Mouse (Mus musculus): ENCODE results near the gene Atp6v0c. TPM values are rescaled to one million over a fixed set of nuclear protein-coding genes. Genes with fewer than 3 reads are reported as not detected.

Gene Atp6v0c
- polyA plus RNA-seq, 1 experiment = 695 TPM

GRCm38 (mm10) chr17:24162584-24163175 lies 6.8 kb downstream of the Atp6v0c start:
- peaks cover 67% of the 10 kb centered on the region for H3K4me1 ChIP-seq
- H3K27me3 ChIP-seq (replicated peaks) = no peaks in the 10 kb centered on the region
- TF ChIP-seq GATA1 (IDR thresholded peaks at IDR 0.05; ENCODE audit: borderline replicate concordance, low read length) (no peak), FLI1 (IDR thresholded peaks at IDR 0.05; ENCODE audit: low read length) (no peak)
- H3K36me3 ChIP-seq (replicated peaks; ENCODE audit: low read length) = peaks cover 65% of the 10 kb centered on the region
- peak overlapping the region; percentile 92 for H3K4me3 ChIP-seq (replicated peaks)
- H3K9me3 ChIP-seq = no peaks in the 10 kb centered on the region

GRCm38 (mm10) chr17:24161466-24161865 lies 8.0 kb downstream of the Atp6v0c start:
- no peak for TF ChIP-seq FLI1 (IDR thresholded peaks at IDR 0.05; ENCODE audit: low read length)
- TF ChIP-seq GATA1 (IDR thresholded peaks at IDR 0.05; ENCODE audit: borderline replicate concordance, low read length) = no peak
- H3K36me3 ChIP-seq (replicated peaks; ENCODE audit: low read length) = peaks cover 65% of the 10 kb centered on the region
- peaks cover 60% of the 10 kb centered on the region for H3K4me1 ChIP-seq
- peak overlapping the region; percentile 74 for H3K4me3 ChIP-seq (replicated peaks)
- H3K9me3 ChIP-seq = no peaks in the 10 kb centered on the region
- H3K27me3 ChIP-seq (replicated peaks) = no peaks in the 10 kb centered on the region

GRCm38 (mm10) chr17:24157526-24157925 lies 12.0 kb downstream of the Atp6v0c start:
- Histone ChIP-seq H3K27me3 (replicated peaks) (no peaks in the 10 kb centered on the region), H3K4me3 (replicated peaks) (no peak overlapping the region), H3K4me1 (peaks cover 40% of the 10 kb centered on the region), H3K36me3 (replicated peaks; ENCODE audit: low read length) (peaks cover 72% of the 10 kb centered on the region), H3K9me3 (no peaks in the 10 kb centered on the region)
- TF ChIP-seq FLI1 (IDR thresholded peaks at IDR 0.05; ENCODE audit: low read length) (no peak), GATA1 (IDR thresholded peaks at IDR 0.05; ENCODE audit: borderline replicate concordance, low read length) (no peak)

- peaks cover 40% of the 10 kb centered on the region for H3K4me1 ChIP-seq
- peaks cover 72% of the 10 kb centered on the region for H3K36me3 ChIP-seq (replicated peaks; ENCODE audit: low read length)
- H3K27me3 ChIP-seq (replicated peaks) = no peaks in the 10 kb centered on the region
- H3K4me3 ChIP-seq (replicated peaks) = no peak overlapping the region
- TF ChIP-seq GATA1 (IDR thresholded peaks at IDR 0.05; ENCODE audit: borderline replicate concordance, low read length) (no peak), FLI1 (IDR thresholded peaks at IDR 0.05; ENCODE audit: low read length) (no peak)
- no peaks in the 10 kb centered on the region for H3K9me3 ChIP-seq
These were observed 12.4 kb downstream of the Atp6v0c start for GRCm38 (mm10) chr17:24157121-24157520.

- TF ChIP-seq FLI1 (IDR thresholded peaks at IDR 0.05; ENCODE audit: low read length) (no peak), GATA1 (IDR thresholded peaks at IDR 0.05; ENCODE audit: borderline replicate concordance, low read length) (no peak)
- peaks cover 66% of the 10 kb centered on the region for H3K36me3 ChIP-seq (replicated peaks; ENCODE audit: low read length)
- no peaks in the 10 kb centered on the region for H3K27me3 ChIP-seq (replicated peaks)
- no peak overlapping the region for H3K4me3 ChIP-seq (replicated peaks)
- H3K4me1 ChIP-seq = peaks cover 39% of the 10 kb centered on the region
- no peaks in the 10 kb centered on the region for H3K9me3 ChIP-seq
These were observed 13.1 kb downstream of the Atp6v0c start for GRCm38 (mm10) chr17:24156394-24156793.

GRCm38 (mm10) chr17:24155742-24156141 lies 13.8 kb downstream of the Atp6v0c start:
- Histone ChIP-seq H3K4me3 (replicated peaks) (no peak overlapping the region), H3K9me3 (no peaks in the 10 kb centered on the region), H3K4me1 (peaks cover 39% of the 10 kb centered on the region), H3K36me3 (replicated peaks; ENCODE audit: low read length) (peaks cover 60% of the 10 kb centered on the region), H3K27me3 (replicated peaks) (no peaks in the 10 kb centered on the region)
- TF ChIP-seq FLI1 (IDR thresholded peaks at IDR 0.05; ENCODE audit: low read length) (no peak), GATA1 (IDR thresholded peaks at IDR 0.05; ENCODE audit: borderline replicate concordance, low read length) (no peak)

- TF ChIP-seq FLI1 (IDR thresholded peaks at IDR 0.05; ENCODE audit: low read length) (no peak), GATA1 (IDR thresholded peaks at IDR 0.05; ENCODE audit: borderline replicate concordance, low read length) (no peak)
- H3K9me3 ChIP-seq = no peaks in the 10 kb centered on the region
- peaks cover 40% of the 10 kb centered on the region for H3K4me1 ChIP-seq
- no peaks in the 10 kb centered on the region for H3K27me3 ChIP-seq (replicated peaks)
- peaks cover 56% of the 10 kb centered on the region for H3K36me3 ChIP-seq (replicated peaks; ENCODE audit: low read length)
- no peak overlapping the region for H3K4me3 ChIP-seq (replicated peaks)
These were observed 15.0 kb downstream of the Atp6v0c start for GRCm38 (mm10) chr17:24154463-24154862.

- TF ChIP-seq FLI1 (IDR thresholded peaks at IDR 0.05; ENCODE audit: low read length) = no peak
- no peak for TF ChIP-seq GATA1 (IDR thresholded peaks at IDR 0.05; ENCODE audit: borderline replicate concordance, low read length)
- Histone ChIP-seq H3K9me3 (no peaks in the 10 kb centered on the region), H3K36me3 (replicated peaks; ENCODE audit: low read length) (peaks cover 35% of the 10 kb centered on the region), H3K4me1 (peaks cover 25% of the 10 kb centered on the region), H3K4me3 (replicated peaks) (peak overlapping the region; percentile 93), H3K27me3 (replicated peaks) (no peaks in the 10 kb centered on the region)
These were observed 17.5 kb downstream of the Atp6v0c start for GRCm38 (mm10) chr17:24151890-24152563.

- peaks cover 28% of the 10 kb centered on the region for H3K36me3 ChIP-seq (replicated peaks; ENCODE audit: low read length)
- TF ChIP-seq GATA1 (IDR thresholded peaks at IDR 0.05; ENCODE audit: borderline replicate concordance, low read length) (no peak), FLI1 (IDR thresholded peaks at IDR 0.05; ENCODE audit: low read length) (no peak)
- no peaks in the 10 kb centered on the region for H3K27me3 ChIP-seq (replicated peaks)
- H3K9me3 ChIP-seq = no peaks in the 10 kb centered on the region
- H3K4me1 ChIP-seq = peaks cover 27% of the 10 kb centered on the region
- no peak overlapping the region for H3K4me3 ChIP-seq (replicated peaks)
These were observed 18.1 kb downstream of the Atp6v0c start for GRCm38 (mm10) chr17:24151382-24151781.

GRCm38 (mm10) chr17:24150824-24151223 lies 18.7 kb downstream of the Atp6v0c start, which contains the start of gene Pdpk1:
Gene Pdpk1, minus strand, starts transcription at chr17:24150924.
- H3K36me3 ChIP-seq (replicated peaks; ENCODE audit: low read length) = peaks cover 23% of the 10 kb centered on the region
- TF ChIP-seq GATA1 (IDR thresholded peaks at IDR 0.05; ENCODE audit: borderline replicate concordance, low read length) = no peak
- no peak for TF ChIP-seq FLI1 (IDR thresholded peaks at IDR 0.05; ENCODE audit: low read length)
- H3K4me1 ChIP-seq = peaks cover 31% of the 10 kb centered on the region
- no peaks in the 10 kb centered on the region for H3K9me3 ChIP-seq
- H3K27me3 ChIP-seq (replicated peaks) = no peaks in the 10 kb centered on the region
- H3K4me3 ChIP-seq (replicated peaks) = peak within 1 kb of the TSS; percentile 93
